Mouse (Mus musculus) natural killer cell, adult 2 months (primary cell): ENCODE data around the gene Stk11.

Experiments used
- DNase-seq, 2 experiments: peaks; one replicate each; pipeline ENCODE4 v3.0.0; 2022; ENCODE audit warnings: low spot score in 2 of 2

Stk11 gene

GRCm38 (mm10) chr10:80130403-80131031 is 14.9 kb downstream of the Stk11 start:
- no peak for DNase-seq

- DNase-seq = no peak
Measured at GRCm38 (mm10) chr10:80131316-80131951, 15.8 kb downstream of the Stk11 start.

GRCm38 (mm10) chr10:80131952-80132350 is 16.3 kb downstream of the Stk11 start:
- no peak for DNase-seq

- DNase-seq = no peak
Measured at GRCm38 (mm10) chr10:80133226-80133849, 17.7 kb downstream of the Stk11 start.

GRCm38 (mm10) chr10:80134421-80134820 is 18.8 kb downstream of the Stk11 start:
- no peak for DNase-seq

GRCm38 (mm10) chr10:80135161-80135560 is 19.6 kb downstream of the Stk11 start:
- DNase-seq = no peak

- DNase-seq = no peak
Measured at GRCm38 (mm10) chr10:80135641-80136040, 20.0 kb downstream of the Stk11 start.

- no peak for DNase-seq
Measured at GRCm38 (mm10) chr10:80136179-80136951, 20.8 kb downstream of the Stk11 start.

- DNase-seq = peak; percentile 74 to 77
Measured at GRCm38 (mm10) chr10:80136952-80137625, 21.5 kb downstream of the Stk11 start.

- DNase-seq = peak in 1 of 2 experiments; percentile 45
Measured at GRCm38 (mm10) chr10:80137626-80138552, 22.3 kb downstream of the Stk11 start.

GRCm38 (mm10) chr10:80138553-80139438 is 23.2 kb downstream of the Stk11 start, which contains the start of gene Atp5d:
TSS of gene Atp5d (plus strand) at chr10:80138632.
- DNase-seq = no peak

GRCm38 (mm10) chr10:80139439-80139775 is 23.8 kb downstream of the Stk11 start:
- no peak for DNase-seq

GRCm38 (mm10) chr10:80139975-80140665 is 24.5 kb downstream of the Stk11 start:
- no peak for DNase-seq

- no peak for DNase-seq
Measured at GRCm38 (mm10) chr10:80140666-80141035, 25.0 kb downstream of the Stk11 start, which contains the start of gene Cbarp. TSS of gene Cbarp (minus strand) at chr10:80140835.

GRCm38 (mm10) chr10:80141243-80141642 is 25.6 kb downstream of the Stk11 start:
- peak; percentile 98 to 99 for DNase-seq

- peak; percentile 88 to 91 for DNase-seq
Measured at GRCm38 (mm10) chr10:80141786-80142529, 26.4 kb downstream of the Stk11 start.

GRCm38 (mm10) chr10:80142530-80142925 is 26.9 kb downstream of the Stk11 start:
- peak in 1 of 2 experiments; percentile 45 for DNase-seq

- no peak for DNase-seq
Measured at GRCm38 (mm10) chr10:80143664-80144063, 28.1 kb downstream of the Stk11 start.
